Mouse (Mus musculus): ENCODE results near the gene Selenoh. TPM values are rescaled to one million over a fixed set of nuclear protein-coding genes. Genes with fewer than 3 reads are reported as not detected.
"Not testable (repeated sequence)": the region's sequence is repeated elsewhere in the genome, so short reads cannot be mapped to it uniquely, and the experiment has no call there.

Gene Selenoh
- polyA plus RNA-seq, 1 experiment from 2014 or later, result 177 TPM

GRCm38 (mm10) chr2:84677968-84678880 lies 7.7 kb upstream of the Selenoh start, which contains the start of the genes Gm28635 and Med19:
Gene Gm28635 (minus strand): TSS chr2:84678041.
Gene Med19 (plus strand): TSS chr2:84678402.
- under 1% methylated on average over 43 of the region's 44 CpGs for WGBS

GRCm38 (mm10) chr2:84677270-84677967 lies 6.8 kb upstream of the Selenoh start:
- Histone ChIP-seq H3K27ac (ENCODE audit: low read length) (peak overlapping the region; percentile 86), H3K9me3 (replicated peaks; ENCODE audit: control insufficient read depth, low read length, poor library complexity, severe bottlenecking) (no peaks in the 10 kb centered on the region), H3K4me2 (ENCODE audit: low read length) (peak overlapping the region; percentile 67), H3K4me1 (ENCODE audit: control insufficient read depth, insufficient read depth, low read length) (peaks cover 21% of the 10 kb centered on the region), H3K9ac (ENCODE audit: low read depth, low read length) (peak overlapping the region; percentile 73), H3K4me3 (ENCODE audit: low read depth, low read length) (peak overlapping the region; percentile 65), H3K27me3 (ENCODE audit: control insufficient read depth, insufficient read depth, low read depth, low read length) (no peaks in the 10 kb centered on the region), H3K36me3 (ENCODE audit: control insufficient read depth, insufficient read depth, low read length) (peaks cover 6% of the 10 kb centered on the region; the same call in 1 of the 2 replicates)
- 12% methylated on average over 21 of the region's 22 CpGs for WGBS
- ATAC-seq, result peak; percentile 75

More at GRCm38 (mm10) chr2:84677968-84678880, 7.7 kb upstream of the Selenoh start, which contains the start of the genes Gm28635 and Med19:
- no peaks in the 10 kb centered on the region; the same call in 1 of the 2 replicates for H3K36me3 ChIP-seq (ENCODE audit: control insufficient read depth, insufficient read depth, low read length)
- H3K27me3 ChIP-seq (ENCODE audit: control insufficient read depth, insufficient read depth, low read depth, low read length), result no peaks in the 10 kb centered on the region
- peaks cover 21% of the 10 kb centered on the region for H3K4me1 ChIP-seq (ENCODE audit: control insufficient read depth, insufficient read depth, low read length)
- peak; percentile 100 for ATAC-seq
- peak within 1 kb of the TSS; percentile 86 for H3K27ac ChIP-seq (ENCODE audit: low read length)
- peak within 1 kb of the TSS; percentile 67 for H3K4me2 ChIP-seq (ENCODE audit: low read length)
- H3K4me3 ChIP-seq (ENCODE audit: low read depth, low read length), result peak within 1 kb of the TSS; percentile 98
- peak within 1 kb of the TSS; percentile 83 for H3K9ac ChIP-seq (ENCODE audit: low read depth, low read length)
- H3K9me3 ChIP-seq (replicated peaks; ENCODE audit: control insufficient read depth, low read length, poor library complexity, severe bottlenecking), result no peaks in the 10 kb centered on the region

- H3K27ac ChIP-seq (ENCODE audit: low read length), result peak overlapping the region; percentile 33; the same call in 1 of the 2 replicates
- not testable (repeated sequence) for H3K9ac ChIP-seq (ENCODE audit: low read depth, low read length); H3K36me3 ChIP-seq (ENCODE audit: control insufficient read depth, insufficient read depth, low read length); H3K27me3 ChIP-seq (ENCODE audit: control insufficient read depth, insufficient read depth, low read depth, low read length); ATAC-seq; H3K9me3 ChIP-seq (replicated peaks; ENCODE audit: control insufficient read depth, low read length, poor library complexity, severe bottlenecking); H3K4me3 ChIP-seq (ENCODE audit: low read depth, low read length)
- H3K4me2 ChIP-seq (ENCODE audit: low read length), result peak overlapping the region; percentile 63
- peaks cover 14% of the 10 kb centered on the region for H3K4me1 ChIP-seq (ENCODE audit: control insufficient read depth, insufficient read depth, low read length)
- 43% methylated on average over 4 of the region's 5 CpGs for WGBS
Observed at GRCm38 (mm10) chr2:84671535-84671934, 965 bp upstream of the Selenoh start.

GRCm38 (mm10) chr2:84669828-84670568 lies 572 bp downstream of the Selenoh start:
- Histone ChIP-seq H3K36me3 (ENCODE audit: control insufficient read depth, insufficient read depth, low read length) (peaks cover 7% of the 10 kb centered on the region; the same call in 1 of the 2 replicates), H3K4me3 (ENCODE audit: low read depth, low read length) (peak overlapping the region; percentile 95), H3K27ac (ENCODE audit: low read length) (peak overlapping the region; percentile 92), H3K9me3 (replicated peaks; ENCODE audit: control insufficient read depth, low read length, poor library complexity, severe bottlenecking) (no peaks in the 10 kb centered on the region), H3K27me3 (ENCODE audit: control insufficient read depth, insufficient read depth, low read depth, low read length) (no peaks in the 10 kb centered on the region), H3K9ac (ENCODE audit: low read depth, low read length) (peak overlapping the region; percentile 88), H3K4me2 (ENCODE audit: low read length) (peak overlapping the region; percentile 63), H3K4me1 (ENCODE audit: control insufficient read depth, insufficient read depth, low read length) (peaks cover 9% of the 10 kb centered on the region)
- 2% methylated on average over 39 of the region's 39 CpGs for WGBS
- ATAC-seq, result peak; percentile 88

- Histone ChIP-seq H3K27ac (ENCODE audit: low read length) (no peak overlapping the region), H3K36me3 (ENCODE audit: control insufficient read depth, insufficient read depth, low read length) (no peaks in the 10 kb centered on the region), H3K4me3 (ENCODE audit: low read depth, low read length) (no peak overlapping the region), H3K4me2 (ENCODE audit: low read length) (no peak overlapping the region), H3K27me3 (ENCODE audit: control insufficient read depth, insufficient read depth, low read depth, low read length) (no peaks in the 10 kb centered on the region), H3K4me1 (ENCODE audit: control insufficient read depth, insufficient read depth, low read length) (peaks cover 8% of the 10 kb centered on the region), H3K9ac (ENCODE audit: low read depth, low read length) (no peak overlapping the region), H3K9me3 (replicated peaks; ENCODE audit: control insufficient read depth, low read length, poor library complexity, severe bottlenecking) (no peaks in the 10 kb centered on the region)
- no peak for ATAC-seq
- WGBS, result 73% methylated on average over 12 of the region's 12 CpGs
Observed at GRCm38 (mm10) chr2:84666081-84666480, 4.5 kb downstream of the Selenoh start.

GRCm38 (mm10) chr2:84662866-84663265 lies 7.7 kb downstream of the Selenoh start:
- no peak overlapping the region for H3K4me2 ChIP-seq (ENCODE audit: low read length)
- no peak for ATAC-seq
- 19% methylated on average over 2 of the region's 2 CpGs for WGBS
- no peaks in the 10 kb centered on the region for H3K27me3 ChIP-seq (ENCODE audit: control insufficient read depth, insufficient read depth, low read depth, low read length)
- no peak overlapping the region for H3K27ac ChIP-seq (ENCODE audit: low read length)
- no peak overlapping the region for H3K4me3 ChIP-seq (ENCODE audit: low read depth, low read length)
- no peaks in the 10 kb centered on the region for H3K9me3 ChIP-seq (replicated peaks; ENCODE audit: control insufficient read depth, low read length, poor library complexity, severe bottlenecking)
- H3K4me1 ChIP-seq (ENCODE audit: control insufficient read depth, insufficient read depth, low read length), result no peaks in the 10 kb centered on the region
- no peaks in the 10 kb centered on the region for H3K36me3 ChIP-seq (ENCODE audit: control insufficient read depth, insufficient read depth, low read length)
- no peak overlapping the region for H3K9ac ChIP-seq (ENCODE audit: low read depth, low read length)

- Histone ChIP-seq H3K36me3 (ENCODE audit: control insufficient read depth, insufficient read depth, low read length) (no peaks in the 10 kb centered on the region), H3K4me2 (ENCODE audit: low read length) (no peak overlapping the region), H3K27ac (ENCODE audit: low read length) (no peak overlapping the region), H3K4me3 (ENCODE audit: low read depth, low read length) (no peak overlapping the region), H3K9me3 (replicated peaks; ENCODE audit: control insufficient read depth, low read length, poor library complexity, severe bottlenecking) (no peaks in the 10 kb centered on the region), H3K9ac (ENCODE audit: low read depth, low read length) (no peak overlapping the region), H3K27me3 (ENCODE audit: control insufficient read depth, insufficient read depth, low read depth, low read length) (no peaks in the 10 kb centered on the region), H3K4me1 (ENCODE audit: control insufficient read depth, insufficient read depth, low read length) (no peaks in the 10 kb centered on the region)
- no peak for ATAC-seq
- WGBS, result 62% methylated on average over 3 of the region's 3 CpGs
Observed at GRCm38 (mm10) chr2:84660253-84660652, 10.3 kb downstream of the Selenoh start.

- Histone ChIP-seq H3K27ac (ENCODE audit: low read length) (no peak within 1 kb of the TSS), H3K4me3 (ENCODE audit: low read depth, low read length) (no peak within 1 kb of the TSS), H3K9me3 (replicated peaks; ENCODE audit: control insufficient read depth, low read length, poor library complexity, severe bottlenecking) (no peaks in the 10 kb centered on the region), H3K27me3 (ENCODE audit: control insufficient read depth, insufficient read depth, low read depth, low read length) (no peaks in the 10 kb centered on the region), H3K4me1 (ENCODE audit: control insufficient read depth, insufficient read depth, low read length) (no peaks in the 10 kb centered on the region), H3K36me3 (ENCODE audit: control insufficient read depth, insufficient read depth, low read length) (no peaks in the 10 kb centered on the region), H3K9ac (ENCODE audit: low read depth, low read length) (no peak within 1 kb of the TSS), H3K4me2 (ENCODE audit: low read length) (no peak within 1 kb of the TSS)
- WGBS, result 92% methylated on average over 32 of the region's 32 CpGs
- no peak for ATAC-seq
Observed at GRCm38 (mm10) chr2:84658806-84659205, 11.8 kb downstream of the Selenoh start, which contains the start of gene Btbd18. Gene Btbd18 (plus strand): TSS chr2:84659079.

Data from midbrain, embryonic 16.5 days (tissue).